Mouse (Mus musculus) right cerebral cortex, postnatal 10 days (tissue): ENCODE data around the gene Slc4a4.
A peak's percentile ranks its signal among the peaks of the same experiment; 100 is the strongest.

ENCODE experiments used
- DNase-seq, 2 experiments: peaks; one replicate each; pipeline ENCODE4 v3.0.0; 2021; ENCODE audit warnings: low spot score in 2 of 2

Slc4a4 gene

DNA sequence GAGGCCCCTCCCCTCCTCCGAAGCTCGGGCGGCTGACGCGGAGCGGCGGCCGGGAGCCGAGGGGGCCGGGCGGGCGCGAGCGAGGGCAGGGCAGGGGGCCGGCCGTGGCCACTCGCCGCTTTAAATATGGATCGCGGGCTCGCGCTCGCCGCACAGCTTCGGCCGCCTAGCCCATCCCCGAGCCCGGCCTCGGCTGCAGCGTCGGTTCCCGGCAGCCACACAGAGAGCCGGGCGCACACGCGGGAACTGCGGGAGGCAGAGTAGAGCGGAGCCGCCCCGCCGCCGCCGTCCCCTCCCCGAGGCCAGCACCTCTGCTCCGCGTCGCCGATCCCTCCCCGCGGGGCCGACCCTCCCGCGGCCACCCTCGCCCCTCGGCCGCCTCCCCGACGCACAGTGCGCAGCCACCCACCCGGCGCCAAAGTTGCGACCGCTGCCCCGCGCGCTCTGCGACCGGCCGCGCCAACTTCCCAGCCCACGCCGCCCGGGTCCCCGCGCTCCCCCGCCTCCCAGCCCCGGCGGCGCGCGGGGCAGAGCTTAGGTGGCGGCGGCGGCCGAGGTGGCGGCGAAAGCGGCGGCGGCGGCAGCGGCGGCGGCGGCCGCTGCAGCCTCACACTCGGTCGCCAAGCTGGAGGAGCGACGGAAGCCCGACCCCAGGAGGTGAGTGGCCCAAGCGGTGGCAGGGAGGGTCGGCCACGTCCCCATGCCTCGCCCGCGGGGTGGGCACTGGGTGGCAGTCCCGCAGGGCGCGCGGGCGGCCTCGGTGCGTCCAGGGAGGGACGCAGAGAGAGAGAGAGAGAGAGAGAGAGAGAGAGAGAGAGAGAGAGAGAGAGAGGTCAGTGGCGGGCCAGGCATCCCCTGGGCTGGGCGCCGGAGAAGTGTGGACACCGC is at the start of gene Slc4a4:
Gene Slc4a4 (plus strand): TSS at position 151 of the 888 bp plus-strand sequence.
- peak; percentile 43 to 61 for DNase-seq

DNA sequence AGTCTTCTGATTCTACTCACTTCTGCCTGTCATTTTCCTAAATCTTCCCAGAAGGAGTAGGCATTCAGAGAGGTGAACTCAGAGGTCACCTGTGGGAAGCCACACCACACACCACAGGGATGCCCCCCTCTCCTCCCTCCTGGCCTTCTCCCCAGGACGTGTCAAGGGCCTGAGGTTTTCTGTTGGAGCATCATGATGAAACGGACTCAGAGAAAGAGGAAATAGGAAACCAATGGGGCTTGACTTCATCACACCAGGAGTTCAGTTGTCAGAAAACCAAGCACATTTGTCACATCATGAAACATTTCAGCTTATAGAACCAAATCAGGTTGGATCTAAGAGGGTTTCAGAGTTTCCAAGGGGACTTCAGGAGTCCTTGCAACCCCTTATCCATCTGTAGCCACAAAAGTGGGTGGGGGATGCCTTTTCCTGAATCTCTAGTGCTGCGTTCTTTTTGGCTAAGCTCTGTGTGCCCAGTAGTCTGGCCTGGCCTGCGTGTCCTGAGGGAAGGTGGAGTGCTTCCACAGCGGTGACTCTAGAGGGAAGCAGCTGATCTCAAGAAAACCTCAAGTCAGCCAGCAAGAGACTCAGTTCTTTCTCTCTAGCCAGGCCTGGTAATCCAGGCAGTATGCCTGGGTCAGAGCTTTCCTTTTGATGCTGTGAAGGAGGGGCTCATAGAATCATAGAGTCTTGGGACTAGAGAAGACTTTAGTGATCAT is 46.4 kb upstream of the Slc4a4 start:
- no peak for DNase-seq

DNA sequence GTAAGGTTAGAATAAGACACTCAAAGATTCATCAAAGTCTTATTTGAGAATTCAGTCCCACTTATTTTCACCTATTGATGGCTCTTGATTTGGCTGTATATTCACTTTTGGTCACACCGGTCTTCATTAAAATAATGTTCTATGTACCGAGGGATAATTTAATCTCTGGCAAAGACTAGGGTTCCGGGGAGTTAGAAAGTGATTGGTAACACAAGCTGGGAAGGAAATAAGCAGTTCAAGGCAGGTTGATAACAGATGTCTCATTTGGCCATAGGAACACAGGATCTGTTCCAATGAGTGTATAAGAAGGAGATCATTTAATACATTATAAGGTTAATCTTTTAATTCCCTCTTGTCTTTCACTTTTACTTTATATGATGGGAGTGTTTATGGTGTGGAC is 29.3 kb upstream of the Slc4a4 start:
- no peak for DNase-seq

DNA sequence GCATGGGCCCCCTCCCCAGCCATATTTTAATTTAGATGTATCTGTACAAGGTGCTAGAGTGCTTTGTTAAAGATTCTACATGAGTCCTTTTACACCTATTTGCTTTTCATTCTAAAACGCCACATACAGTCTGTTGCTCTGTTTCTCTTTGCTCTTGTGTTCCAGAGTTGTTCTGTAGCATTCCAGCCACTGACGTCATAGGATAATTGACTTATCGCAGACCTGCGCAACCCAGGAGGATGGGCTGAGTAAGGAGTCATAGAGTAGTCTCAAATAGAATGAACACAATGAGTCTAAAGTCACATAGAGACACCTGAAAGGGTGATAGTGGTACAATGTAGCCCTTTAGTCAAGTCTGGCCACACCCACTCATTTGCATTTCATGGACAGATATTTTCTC is 28.8 kb upstream of the Slc4a4 start:
- DNase-seq: no peak

DNA sequence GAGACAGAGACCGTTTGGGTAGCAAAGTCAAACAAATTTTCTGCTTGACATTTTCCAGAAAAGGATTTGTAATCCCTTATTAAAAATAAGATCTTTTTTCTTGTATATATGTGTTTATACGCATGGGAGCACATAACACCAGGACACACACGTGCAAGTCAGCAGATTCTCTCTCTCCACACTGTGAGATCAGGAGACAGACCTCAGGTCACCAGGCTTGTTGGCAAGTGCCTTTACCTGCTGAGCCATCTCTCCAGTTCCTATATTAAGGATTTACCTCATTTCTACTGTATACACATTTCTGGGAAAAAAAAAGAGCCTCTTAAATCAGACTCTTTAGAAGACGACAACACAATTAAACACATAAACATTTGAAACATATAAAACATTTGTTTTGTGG is 28.4 kb upstream of the Slc4a4 start:
- DNase-seq: no peak

DNA sequence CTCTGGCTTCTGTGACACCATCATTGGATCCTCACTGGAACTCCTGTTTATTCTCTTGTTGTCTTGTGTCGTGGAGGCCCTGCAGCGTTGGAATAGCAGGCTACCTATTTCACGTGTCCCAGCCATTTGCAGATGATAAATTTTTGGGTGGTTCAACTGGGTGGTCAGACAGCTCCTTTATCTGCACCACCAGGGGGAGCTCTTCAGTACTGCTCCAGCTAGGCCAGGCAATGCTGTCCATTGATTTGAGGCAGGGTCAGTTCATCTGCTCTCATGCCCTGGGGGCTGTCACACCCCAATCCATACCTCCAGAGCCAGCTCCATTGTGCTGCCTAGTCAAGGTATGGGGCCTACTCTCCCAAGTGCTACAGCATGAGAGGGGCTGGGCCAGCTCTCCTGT is 24.5 kb upstream of the Slc4a4 start:
- no peak for DNase-seq

DNA sequence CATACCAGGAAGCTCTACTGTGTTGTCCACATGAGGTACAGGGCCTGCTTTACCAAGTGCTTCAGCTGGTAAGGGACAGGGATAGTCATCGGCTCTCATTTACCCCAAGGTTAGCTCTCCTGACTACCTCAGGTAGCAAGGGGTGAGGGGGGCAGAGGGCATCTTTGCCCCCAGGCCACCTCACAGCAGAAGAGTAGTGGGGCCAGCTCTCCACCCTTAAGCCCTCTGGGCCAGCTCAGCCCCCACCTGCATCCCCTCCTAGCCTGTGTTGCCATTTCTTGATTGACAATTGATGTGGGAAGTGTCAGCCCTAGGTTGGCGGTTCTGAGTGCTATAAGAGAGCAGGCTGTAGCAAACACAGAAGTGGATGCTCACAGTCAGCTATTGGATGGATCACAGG is 23.8 kb upstream of the Slc4a4 start:
- DNase-seq: no peak

DNA sequence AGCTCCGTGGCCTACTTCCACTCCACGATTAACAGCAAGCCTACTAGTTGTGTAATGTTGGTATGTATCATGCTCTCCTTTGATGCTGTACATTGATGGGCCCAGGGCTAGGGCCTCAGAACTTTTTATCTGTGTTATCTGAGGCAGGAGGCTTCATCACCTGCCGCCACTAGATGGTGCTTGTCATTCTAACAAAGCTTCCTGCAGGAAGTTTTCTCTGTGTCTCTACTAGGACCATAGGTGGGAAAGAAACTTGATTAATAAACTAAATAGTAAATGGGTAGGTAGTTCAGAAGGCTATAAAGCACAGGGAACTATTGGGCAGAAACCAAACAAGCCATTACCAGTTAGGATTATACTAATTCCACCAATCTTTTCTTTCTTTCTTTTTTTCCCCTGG is 2.5 kb upstream of the Slc4a4 start:
- peak; percentile 45 to 60 for DNase-seq

DNA sequence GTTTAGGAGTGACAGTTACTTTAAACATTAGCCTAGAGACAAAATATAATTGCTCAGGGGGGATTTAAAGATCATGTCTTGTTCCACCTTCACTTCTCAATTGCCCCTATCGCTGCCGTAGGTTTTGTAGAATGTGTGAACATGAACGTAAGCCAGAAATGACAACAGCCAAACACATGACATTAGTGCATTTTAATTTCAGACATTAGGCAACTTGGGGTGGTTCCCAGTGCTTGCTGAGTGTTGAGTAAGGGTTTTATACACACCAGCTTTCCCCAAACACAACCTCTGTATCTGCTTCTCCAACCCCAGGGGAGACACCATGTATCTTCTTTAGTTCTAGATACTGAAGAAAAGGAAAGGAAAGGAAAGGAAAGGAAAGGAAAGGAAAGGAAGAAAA is 1.1 kb upstream of the Slc4a4 start:
- DNase-seq: no peak

DNA sequence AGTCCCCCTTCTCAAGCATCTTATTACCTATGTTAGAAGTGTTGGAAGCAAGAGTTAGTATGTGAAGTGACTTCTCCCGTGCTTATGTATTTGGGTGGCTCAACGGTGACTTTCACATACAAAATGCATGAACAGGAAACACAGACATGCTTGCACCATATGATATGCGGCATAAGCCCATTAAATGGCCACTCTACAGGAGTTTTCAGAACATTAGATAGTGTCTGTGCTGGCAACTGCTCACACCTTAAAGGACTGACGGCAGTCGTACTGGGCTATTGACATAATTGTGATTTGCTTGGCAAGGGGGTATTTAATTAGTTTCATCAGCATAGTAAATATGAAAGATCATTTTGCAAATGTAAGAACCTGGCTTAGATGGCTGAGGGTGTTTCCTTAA is 674 bp upstream of the Slc4a4 start:
- no peak for DNase-seq

DNA sequence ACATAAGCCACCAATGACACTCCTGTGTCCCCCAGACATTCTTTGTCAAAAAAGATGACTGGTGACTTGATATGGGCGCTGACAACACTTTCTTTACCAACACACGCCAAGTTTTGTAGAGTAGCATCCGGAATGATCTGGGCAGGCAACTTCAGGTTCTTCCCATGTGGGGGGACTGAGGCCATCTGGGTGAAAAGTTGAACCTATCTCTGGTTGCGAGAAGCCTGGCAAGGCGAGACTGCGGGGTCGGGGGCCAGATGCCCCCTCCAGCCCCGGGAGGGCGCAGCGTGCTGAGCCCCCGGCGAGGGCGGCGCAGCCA is 310 bp upstream of the Slc4a4 start:
- no peak for DNase-seq

DNA sequence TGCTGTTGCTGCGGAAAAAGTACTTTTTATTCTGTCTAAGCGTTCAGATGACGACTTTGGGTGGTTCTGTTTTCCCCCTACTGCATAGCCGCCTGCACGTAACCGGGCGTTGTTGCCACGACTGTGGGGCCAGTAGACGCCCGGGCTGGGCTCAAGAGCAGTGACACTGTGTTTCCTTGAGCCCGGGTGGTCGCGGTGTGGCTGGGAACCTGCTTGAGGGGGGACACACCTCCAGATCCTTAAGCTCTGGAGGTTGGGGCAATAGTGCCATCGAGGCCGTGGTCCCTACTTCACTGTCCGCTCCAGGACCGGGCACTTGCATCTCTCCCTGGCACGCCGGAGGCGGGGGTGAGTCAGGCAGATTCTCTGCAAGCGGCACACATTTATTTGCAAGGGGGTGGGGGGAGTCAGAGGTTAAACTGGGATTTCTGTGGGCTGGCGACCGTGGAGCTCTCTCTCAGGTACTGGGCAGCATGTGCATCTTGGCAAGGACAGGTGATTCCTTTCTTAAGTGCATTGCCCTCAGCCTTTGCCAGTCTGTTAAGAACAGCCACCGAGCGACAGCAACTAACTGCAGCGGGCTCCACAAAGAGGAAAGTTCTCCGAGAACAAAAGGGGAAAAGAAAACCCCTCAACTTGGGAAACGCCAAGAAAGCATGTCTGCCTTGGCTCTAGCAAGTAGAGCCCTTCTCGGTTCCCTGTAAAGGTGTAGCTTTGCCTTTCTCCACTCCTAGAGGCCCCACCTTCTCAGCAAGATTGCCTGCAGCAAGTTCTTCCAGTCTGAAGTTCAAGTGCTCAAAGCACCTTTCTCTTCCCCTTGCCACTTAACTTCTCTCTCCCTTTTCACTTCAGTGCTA is 1.2 kb downstream of the Slc4a4 start:
- DNase-seq: peak; percentile 31 to 32

DNA sequence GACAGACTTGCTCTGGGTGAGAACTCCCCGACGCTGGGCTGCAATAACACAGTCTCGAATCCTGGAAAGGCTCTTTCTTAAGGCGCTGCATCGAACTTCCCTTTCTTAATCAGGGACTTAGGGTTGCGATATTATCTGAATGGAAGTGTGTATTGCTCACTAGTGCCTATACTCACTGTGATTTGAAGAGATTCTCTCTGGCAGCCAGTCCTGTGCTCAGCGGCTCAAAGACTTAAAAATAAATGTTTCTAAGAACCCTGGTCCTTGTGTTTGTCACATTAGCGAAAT is 1.7 kb downstream of the Slc4a4 start:
- no peak for DNase-seq

DNA sequence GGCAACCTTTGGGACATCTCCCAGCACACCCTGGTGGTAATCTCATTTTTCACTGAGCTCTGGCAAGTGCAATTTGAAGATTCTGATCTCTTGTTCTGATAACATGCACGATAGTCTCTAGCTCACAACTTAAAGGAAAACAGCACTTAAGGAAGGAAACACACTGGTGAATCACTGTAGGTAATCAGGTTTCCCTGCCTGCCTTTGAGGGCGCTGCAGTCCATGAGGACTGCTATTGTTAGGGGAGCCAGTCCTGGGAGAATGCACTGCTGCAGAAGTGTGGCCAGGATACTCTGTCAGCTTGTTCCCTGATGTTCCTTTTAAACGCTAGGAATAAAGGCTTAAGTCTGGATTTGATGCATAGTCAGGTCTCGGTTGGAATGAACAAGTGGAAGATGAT is 2.7 kb downstream of the Slc4a4 start:
- DNase-seq: peak in 1 of 2 experiments; percentile 33

DNA sequence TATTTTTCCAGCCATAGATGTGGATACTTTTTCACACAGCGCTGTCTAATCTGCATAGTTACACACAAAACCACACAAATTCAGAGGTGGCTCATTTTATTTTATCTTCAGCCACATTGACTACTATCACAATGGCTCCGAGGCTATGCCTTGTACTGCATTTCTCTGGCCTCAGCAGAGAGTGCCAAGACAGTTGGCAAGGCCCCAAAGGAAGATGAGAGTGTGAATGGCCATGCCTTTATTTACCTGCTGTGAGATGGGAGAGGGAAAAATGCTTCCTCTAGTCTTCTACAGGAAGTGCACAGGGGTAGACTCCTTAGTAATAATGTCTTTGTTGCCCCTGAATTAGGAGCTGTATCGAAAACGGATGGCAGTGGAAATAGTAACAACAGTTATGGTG is 3.5 kb downstream of the Slc4a4 start:
- DNase-seq: no peak

DNA sequence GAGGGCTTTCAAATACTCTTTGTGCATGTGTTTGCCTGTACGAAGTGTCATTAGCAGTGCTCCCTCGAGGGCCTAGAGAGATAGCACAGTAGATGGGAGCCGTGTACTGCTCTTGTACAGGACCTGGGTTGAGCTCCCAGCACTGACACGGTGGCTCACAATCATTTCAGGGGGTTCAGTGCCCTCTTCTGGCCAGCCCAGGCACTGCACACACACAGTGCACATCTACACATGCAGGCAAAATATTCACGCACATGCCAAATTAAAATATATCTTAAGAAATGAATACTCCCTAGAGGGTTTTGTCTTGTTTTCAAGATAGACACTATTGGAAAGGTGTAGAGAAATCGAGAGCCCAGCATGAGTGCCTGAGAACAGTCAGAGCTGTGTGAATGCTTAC is 10.0 kb downstream of the Slc4a4 start:
- no peak for DNase-seq

DNA sequence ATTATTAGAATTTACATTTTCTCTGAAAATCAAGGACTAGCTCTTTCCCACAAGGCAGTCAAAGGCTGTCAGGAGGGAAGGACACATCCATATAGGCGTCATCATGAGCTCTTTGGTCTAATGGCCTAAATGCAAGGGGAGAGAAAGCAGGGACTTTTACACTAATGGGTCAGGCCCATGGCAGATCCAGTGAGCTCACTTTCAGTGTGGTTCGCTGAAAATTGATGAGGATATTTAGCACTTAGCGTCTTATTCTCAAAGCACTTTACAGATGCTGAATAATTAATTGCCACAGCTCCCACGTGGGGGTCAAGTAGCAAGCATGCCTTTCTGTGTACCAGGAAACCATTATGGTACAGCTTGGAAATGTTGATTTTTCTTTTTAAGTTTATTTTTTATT is 16.5 kb downstream of the Slc4a4 start:
- no peak for DNase-seq

DNA sequence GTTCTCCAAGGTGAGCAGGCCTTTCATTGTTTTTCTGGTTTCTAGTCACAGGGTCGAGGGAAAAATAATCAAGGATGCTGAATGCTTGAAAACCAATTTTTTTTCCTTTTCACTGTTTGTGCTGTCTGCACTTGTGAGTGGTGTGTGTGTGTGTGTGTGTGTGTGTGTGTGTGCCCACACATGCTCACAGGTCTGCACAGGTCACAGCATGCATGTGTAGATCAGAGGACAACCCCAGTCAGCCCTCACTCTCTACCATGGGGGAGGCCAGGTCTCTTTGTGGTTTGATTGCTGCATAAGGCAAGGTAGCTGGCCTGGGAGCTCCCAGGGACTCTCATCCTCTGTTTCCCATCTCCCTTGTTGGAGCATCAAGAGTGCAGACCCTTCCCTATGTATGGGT is 16.9 kb downstream of the Slc4a4 start:
- DNase-seq: no peak

DNA sequence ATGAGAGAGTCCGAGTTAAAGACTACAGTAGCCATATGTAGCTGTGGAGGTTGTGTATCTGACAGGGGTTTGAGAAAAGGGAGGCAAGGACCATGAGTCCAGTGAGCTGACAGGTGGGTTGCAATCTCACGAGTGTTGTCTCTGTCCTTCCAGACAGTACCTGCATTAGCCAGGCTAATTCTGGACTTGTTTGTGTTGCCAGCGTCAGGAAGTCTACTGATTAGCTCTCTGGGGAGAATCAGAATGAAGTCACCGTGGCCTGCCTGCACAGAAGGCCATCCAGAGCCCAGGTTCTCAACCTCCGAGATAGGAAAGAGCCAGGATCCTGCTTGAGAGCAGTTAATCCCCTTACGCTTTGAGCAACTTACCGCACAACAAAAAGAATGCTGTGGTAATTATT is 18.2 kb downstream of the Slc4a4 start:
- no peak for DNase-seq

DNA sequence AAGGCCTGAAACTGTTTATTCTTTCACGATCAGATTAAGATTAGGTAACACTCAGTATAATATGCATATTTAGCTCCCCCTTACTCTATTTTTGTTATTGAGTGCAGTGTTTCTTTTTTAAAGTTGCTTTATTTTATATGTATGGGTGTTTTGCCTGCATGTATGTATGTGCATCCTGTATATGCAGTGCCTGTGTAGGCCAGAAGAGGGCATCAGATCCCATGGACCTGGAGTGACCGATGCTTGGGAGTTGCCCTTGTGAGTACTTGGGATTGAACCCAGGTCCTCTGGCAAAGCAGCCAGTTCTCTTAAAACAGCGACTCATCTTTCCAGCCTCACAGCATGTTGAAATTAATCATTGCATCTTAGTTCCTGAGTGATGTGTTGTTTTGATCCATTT is 21.0 kb downstream of the Slc4a4 start:
- DNase-seq: no peak

DNA sequence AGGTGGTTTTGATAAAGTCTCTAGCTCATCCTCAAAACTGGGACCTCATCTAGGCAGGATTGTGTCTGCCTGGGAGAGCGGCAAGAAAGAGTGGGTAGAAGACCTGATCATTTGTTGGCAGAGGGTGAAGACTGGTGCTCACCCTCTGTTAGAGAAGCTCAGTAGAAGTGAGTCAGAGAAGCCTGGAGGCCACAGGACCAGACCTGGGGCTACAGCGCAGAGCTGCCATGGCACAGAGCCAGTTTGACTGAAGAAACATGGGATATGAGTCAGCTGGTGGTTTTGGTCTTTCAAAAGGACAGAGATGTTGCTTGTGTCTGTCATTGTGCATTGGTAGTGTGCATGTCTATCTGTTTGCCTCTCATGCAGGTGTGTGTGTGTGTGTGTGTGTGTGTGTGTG is 26.0 kb downstream of the Slc4a4 start:
- no peak for DNase-seq

DNA sequence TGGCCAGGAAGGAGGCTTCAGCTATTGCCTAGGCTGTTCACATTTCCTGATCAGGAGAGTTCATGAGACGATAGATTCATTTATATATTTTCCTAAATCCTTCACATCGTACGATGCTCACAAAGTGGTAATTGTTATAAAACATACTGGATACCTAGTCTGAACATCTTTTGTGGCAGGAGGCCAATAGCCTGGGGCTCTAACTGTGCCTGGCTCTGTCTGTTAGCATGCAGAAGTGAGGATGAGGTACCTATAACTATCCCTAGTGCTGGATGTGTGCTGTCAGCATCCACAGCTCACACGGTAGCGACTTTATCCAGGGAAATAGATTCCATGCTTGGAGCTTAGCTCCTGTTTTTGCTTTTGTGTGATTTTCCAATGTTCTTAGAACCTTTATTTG is 28.5 kb downstream of the Slc4a4 start:
- no peak for DNase-seq

DNA sequence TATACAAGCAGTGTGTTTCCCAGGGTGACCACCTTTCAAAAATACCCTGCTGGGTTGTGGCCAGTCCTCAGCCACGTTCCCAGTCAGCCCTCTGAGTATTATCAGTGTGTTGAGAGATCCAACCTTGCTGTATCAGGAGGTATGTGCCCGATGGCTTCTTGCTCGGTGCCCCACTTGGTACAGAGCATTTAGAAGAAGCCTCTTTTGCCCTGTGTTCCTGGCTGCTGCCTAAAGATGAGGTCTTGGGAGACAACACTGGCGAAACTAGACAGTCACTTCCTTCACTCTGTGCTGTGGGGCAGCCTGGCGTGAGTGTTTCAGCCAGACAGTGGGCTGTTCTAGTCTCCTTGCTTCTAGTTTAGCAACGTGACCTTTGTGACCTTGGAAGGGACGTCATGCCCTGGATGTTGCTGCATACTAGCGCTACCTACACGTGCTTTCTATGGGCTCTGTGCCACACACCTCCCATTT is 29.9 kb downstream of the Slc4a4 start:
- no peak for DNase-seq
